Mouse (Mus musculus) right cerebral cortex, adult 18-20 months (tissue): ENCODE measurements at regions not wholly inside any gene's neighbourhood (a gene's known extent, or its start where the extent isn't known, plus 50 kb on each side); places are given as distances from the start of the nearest gene placed in this dataset.
A peak's percentile ranks its signal among the peaks of the same experiment; 100 is the strongest.

Source experiments
- DNase-seq: peaks from one replicate; pipeline ENCODE4 v3.0.0; 2022; ENCODE audit warnings: mixed read lengths

DNA sequence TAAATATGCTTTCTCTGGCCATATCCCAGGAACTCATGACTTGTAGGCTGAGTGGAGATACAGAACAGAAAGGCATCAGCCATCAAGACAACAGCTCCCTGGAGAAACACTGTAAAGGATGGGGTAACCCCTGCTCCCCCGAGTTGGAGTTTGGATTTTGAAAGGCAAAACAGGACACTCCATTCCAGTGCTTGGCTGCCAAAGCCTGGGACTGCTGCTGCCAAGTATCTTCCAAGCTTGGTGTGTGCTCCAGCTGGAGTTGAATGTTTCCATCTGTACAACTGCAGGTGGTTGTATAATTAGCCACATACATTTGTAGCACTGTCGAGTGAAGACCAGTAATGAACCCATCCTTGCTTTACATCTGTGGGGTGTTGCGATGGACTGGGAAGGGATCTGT, 62.1 kb downstream of the 4933412E24Rik start:
- peak; percentile 69 for DNase-seq

DNA sequence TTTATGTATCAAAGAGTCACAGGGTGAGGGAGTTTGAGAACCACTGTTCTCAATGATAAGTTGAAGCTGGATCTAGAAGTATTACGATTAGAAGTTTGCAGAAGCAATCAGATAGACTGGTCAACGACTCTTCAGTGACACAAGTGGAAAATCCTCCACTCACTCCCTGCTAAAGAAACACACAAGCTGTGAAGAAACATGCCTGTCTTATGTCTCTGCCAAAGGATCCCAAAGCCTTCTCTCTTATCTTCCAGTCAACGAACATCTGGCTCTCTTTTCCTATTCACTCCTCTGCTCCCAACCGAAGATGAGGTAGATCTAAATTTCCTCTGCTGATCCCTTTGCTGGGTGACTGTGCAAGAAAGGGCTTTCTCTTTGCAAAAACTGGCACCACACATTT, 62.6 kb downstream of the 4933412E24Rik start:
- no peak for DNase-seq

DNA sequence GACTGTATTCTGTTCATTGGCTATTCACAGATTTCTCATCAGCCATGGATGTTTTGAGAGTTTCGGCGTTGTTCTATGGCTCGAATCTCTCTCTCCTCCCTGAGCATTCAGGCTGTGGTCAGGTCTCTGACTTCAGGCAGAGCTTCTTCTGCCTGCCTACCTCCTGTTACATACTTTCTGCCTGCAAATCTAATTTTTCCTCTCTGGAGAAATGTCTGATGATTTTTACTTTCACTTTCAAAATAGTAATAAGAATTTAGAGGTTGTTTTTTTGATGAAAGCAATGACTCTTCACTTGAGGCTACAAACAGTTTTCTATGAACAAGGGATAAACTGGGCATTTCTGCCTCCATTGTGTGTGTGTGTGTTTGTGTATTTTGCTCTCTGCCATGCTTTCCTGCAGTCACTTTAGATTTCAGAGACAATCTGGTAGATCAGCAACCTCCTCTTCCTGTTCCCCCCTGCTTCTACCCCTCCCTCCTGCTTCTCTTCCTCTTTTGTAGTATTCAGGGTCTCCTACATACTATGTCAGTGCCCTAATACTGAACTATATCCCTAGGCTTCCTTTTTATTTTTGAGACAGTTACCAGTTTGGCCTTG, 65.7 kb downstream of the 4933412E24Rik start:
- no peak for DNase-seq

DNA sequence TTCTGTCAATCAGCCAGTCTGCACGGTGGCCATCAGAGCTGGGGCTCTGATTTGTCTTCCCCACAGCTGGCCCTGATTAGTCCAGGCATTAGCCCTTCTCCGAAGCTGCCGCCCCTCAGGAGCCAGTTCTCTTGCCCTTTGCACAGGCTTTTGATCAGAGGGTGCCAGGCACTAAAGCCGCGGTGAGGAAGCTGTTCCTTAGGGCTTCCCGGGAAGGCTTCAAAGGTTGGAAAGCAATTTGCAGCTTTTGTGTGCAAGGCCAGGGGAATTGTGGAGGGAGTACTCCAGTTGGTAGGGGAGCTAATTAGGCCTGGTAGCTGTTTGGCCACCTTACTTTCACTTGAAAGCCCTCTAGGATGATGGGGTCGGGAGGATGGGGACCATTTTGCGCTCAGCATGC, 71.2 kb downstream of the 4933412E24Rik start:
- DNase-seq, result no peak

DNA sequence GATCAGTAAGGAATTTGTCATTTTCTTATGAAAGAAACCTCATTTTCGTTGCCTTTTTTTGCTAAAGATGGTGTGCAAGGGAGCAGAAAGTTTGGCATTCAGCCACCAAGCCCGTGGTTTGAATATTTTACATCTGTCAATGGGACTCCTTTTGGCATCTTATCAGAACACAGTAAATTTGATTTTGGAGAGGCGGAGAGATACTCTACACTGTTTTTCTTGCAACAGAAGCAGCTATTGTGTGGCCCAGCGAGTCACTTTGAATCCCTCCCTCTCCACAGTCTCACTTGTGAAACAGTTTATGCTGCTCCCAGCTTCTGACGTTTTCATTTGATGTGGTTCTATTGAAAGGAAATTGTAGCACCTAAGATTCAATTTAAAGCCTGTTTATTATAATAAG, 79.9 kb downstream of the 4933412E24Rik start:
- DNase-seq, result no peak

DNA sequence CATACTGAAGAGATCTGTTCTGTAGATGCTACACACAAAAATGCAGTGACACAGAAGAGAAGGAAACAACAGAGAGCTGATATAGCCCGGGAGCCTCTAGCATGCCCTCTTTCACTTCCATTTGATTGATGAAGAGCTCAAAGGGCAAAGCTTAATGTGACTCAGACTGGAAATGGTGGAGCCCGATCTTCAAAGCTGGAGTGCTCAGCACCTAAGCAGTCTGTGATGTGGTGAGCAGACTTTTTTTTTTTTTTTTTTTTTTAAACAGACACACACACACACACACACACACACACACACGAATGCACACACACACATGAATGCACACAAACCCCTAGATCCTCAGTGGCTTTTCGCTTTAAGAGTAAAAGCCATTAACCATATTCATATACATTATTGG, 102.6 kb downstream of the 4933412E24Rik start:
- DNase-seq, result no peak

DNA sequence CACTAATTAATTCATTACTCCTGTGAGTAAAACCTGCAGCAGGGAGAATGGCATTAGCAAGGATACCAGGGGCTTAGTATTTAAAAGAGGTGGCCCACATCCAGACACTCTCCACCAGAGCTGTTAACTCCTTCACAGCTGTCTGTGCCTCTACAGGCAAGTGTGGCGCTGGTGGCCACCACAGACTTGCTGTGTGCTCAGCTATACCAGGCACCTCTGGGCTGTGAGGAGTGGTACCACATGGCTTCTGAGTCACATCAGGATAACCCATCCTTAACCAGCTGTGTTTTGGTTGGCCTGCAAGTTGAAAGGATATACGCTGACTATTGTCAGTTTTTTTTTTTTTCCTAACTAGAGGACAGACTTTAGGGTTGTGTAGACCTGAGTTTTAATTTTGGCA, 108.1 kb downstream of the 4933412E24Rik start:
- DNase-seq, result no peak

DNA sequence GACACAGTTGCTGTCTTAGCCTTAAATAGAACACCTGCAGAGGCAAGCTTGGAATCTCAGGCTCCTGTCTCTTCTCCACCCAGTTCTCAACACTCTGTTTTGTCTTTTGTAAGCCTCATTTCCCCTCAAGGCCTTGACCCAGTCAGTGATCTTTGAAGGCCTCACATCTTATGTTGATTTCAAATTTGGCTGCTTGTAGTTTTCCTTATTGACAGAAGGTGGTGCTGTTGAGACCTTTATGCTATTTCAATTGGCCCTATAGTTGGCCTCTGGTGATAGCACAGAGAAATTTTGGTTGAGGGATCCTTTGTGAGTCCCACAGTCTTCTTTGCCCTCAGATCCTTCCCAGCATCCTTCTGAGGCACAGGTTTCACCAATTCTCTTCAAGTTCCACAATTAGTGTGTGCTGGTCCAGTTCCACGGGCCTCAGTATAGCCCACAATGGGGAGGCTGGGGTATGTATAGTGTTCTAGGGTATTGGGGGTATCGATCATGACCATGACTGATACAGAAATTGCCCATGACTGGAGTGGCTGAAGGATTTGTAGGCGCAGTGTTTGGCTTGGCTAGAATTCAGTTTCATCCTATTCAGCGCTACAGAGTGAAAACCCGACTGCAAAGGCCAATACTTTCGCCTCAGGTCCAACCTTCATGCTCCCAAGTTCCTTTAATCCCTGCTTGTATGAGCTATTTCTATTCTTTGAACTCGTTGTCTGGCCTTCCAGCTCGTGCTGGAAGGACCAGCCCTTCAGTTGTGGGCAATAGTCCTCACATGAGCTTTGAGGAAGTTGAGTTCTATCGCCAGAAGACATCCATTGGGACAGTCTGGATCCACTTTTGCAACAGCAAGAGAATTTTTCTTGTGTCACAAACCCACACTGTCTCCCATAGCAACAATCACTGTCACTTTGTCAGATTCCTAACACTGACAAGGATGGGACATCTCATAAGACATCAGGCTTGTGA, 110.3 kb downstream of the 4933412E24Rik start:
- DNase-seq, result no peak

DNA sequence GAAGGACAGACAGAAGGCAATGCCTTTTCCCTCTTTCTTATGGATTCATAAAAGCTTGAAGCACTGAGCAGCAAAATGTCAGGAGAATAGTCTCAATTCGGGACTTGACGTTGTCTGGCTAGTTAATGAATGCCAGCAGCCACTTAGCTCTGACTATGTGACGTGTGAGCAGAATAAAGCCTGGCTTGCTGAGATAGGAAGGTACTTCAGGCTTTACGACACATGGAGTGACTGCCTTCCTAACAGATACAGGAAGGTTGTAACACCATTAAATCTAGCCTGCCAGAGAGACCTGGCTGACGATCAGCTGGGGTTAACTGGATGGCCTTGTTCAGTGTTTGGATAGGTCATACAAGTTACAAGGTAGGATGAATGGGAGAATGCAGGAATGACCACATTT, 111.7 kb downstream of the 4933412E24Rik start:
- DNase-seq, result no peak

DNA sequence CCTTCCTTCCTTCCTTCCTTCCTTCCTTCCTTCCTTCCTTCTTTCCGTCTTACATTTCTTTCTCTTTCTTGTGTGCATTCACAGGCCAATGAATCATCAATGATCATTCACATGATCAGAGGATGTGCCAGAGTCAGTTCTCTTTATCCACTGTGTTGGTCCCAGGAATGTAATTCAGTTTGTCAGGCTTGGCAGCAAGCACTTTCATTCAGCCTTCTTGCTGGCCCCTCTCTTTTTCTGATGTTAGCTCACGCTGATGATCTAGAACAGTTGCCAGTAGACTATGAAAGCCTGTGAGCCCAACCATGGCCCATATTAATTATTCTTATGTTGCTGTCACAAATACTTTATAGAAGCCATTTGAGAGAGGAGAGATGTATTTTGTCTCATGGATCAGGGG, 127.4 kb downstream of the 4933412E24Rik start:
- DNase-seq, result no peak

DNA sequence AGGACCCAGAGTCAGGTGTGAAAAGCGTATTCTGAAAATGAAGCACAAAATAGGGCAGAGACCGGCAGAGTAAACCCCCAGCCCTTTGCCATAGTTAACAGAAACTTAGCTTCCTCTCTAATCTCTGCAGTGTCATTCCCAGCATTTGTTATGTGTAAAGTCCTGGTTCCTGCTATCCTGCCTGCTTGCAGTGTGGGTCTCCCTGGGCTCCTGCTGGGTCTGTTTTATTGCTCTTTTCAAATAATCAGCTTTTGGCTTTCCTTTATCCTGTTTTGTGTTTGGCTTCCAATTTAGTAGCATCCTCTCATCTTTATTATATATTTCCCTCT, 128.3 kb downstream of the 4933412E24Rik start:
- no peak for DNase-seq

DNA sequence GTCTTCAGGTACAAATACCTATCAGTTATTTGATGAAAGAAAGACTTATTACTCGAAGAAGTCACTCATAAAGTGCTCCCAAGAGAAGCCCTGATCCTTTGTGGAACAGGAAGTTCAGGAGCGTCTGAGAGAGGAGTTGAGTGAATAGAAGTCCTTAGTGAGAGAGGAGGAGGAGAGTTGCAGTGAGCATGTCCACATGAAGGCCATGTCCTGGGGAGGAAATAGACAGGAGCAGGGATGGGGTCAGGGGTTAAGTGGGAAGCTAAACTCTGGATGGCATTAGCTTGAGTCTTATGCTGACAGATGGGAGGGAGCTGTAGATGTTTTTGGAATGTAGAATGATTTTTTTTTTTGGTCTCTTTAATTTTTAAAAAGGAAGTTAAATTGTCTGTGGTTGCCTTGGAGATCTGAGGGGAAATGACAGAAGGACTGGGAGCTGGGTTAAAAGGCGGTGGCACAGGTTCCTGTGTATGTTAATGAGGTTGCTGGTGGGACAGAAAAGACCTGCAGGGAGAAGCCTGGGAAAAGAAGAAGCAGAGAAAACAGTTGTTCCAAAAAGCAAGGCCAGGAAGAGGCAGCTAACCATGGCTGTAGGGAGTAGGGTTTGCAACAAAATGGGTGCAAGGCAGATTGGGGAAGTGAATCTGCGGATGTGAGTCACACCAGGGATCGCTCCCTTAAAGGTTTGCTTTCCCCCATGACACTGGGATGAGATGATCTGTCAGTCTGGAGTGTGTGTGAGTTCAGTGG, 128.9 kb downstream of the 4933412E24Rik start:
- DNase-seq, result no peak

DNA sequence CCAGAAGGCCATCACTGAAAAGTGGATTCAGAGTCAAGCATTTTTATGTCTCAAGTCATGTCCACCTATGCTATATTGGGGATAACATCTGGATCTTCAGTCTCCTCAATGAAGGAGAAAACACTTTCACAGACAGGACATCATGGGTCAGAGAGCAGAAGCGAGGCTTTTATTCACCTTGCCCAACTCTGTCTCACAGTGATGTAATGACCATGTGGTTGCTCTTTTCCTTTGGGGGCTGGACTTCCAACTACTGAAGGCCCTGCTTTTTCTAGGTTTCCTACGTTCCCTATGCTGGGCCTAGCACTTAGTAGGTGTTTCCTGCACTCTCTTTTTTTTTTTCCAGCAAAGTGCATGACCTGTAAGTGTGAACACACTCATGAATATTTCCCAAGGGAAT, 130.4 kb downstream of the 4933412E24Rik start:
- DNase-seq, result no peak

DNA sequence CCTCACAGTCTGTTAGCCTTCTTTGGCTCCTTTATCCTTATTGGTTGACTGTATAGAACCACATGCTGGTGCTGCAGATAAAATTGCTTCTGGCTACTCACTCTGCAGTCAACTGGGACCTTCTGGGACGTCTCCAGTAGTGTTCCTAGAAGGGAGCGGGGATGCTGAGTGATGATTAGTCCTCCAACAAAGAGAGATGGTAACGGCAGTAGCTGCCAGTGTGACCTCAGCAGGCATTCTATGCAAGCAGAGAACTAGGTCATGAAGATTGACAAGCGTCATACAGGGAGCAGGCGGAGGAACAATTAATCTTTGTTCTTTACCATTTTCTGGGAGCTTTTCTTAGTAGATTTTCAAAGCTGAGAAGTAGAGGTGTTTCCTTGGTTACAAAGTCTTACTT, 134.0 kb downstream of the 4933412E24Rik start:
- DNase-seq, result no peak

DNA sequence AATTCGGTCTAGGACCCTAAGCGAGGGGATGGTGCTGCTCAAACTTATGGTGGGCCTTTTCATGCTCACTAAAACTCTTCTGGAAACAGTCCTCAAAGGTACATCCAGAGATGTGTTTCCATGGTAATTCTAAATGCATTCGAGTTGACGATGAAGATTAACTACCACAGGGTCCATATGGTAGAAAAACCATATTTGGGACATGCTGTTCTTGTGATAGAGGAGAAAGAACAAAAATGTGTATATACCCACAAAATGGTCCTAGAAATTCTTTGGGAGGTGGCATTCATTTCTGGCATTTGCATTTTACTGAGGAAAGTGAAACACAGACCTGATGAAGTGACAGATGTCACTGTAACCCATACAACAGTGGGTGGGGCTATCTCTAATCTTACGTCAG, 136.0 kb downstream of the 4933412E24Rik start:
- DNase-seq, result no peak

DNA sequence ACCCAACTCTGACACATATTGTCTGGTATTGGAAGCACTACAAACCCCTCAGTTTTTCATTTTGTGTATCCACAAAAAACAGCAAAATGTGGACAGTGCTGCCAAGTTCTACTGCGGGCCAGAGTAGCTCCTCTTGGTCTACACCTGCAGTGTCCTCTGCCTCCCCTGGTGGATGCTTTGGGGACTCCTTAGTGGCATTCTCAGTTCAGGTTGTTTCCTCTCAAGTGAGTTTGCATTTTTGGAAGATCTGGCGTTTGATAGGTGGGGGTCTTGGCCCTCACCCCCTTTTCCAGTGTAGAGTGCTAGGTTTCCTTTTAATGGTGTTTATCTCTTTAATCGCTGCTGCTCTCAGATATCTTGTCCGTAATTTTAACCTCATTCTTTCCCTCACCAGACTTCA, 137.1 kb downstream of the 4933412E24Rik start:
- DNase-seq, result no peak

DNA sequence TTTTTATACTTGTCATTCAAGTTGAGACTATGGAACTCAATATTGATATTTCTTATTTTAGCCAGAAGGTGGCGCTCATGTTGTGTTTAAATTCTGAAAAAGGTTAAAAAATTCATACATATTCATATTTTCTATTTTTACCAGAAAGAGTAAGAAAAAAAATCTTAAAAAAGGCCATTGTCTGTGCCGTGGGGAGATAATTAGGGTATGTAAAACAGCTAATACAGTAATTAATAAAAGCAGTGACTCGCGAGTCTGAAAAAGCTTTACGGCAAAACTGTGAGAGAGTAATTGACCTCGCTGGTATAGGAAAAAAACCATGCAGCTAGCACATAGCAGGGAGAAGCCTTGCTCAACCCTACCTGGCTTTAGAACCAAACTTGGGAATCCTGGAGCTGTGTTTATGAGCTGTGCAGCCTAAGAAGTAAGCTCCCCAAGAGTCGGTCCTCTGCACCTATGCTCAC, 140.1 kb downstream of the 4933412E24Rik start:
- no peak for DNase-seq

DNA sequence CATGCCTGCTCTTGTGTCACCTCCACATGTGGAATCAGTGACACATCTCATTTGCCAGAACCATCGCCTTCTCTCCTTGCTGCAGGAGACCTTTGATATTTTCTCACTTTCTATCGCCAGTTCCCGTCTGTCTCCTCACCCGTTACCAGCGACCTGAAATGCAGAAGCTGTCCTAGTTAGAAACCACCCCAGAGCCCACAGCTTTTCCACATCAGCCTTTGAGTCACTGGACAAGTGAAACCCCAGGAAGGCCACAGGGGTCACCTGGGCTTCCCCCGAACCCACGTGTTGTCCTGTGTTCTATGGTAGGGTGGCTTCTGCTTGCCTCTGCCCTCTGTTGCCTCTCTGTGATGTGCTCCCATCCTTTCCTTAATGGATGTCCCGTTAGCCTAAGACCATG, 149.7 kb downstream of the 4933412E24Rik start:
- DNase-seq, result no peak

DNA sequence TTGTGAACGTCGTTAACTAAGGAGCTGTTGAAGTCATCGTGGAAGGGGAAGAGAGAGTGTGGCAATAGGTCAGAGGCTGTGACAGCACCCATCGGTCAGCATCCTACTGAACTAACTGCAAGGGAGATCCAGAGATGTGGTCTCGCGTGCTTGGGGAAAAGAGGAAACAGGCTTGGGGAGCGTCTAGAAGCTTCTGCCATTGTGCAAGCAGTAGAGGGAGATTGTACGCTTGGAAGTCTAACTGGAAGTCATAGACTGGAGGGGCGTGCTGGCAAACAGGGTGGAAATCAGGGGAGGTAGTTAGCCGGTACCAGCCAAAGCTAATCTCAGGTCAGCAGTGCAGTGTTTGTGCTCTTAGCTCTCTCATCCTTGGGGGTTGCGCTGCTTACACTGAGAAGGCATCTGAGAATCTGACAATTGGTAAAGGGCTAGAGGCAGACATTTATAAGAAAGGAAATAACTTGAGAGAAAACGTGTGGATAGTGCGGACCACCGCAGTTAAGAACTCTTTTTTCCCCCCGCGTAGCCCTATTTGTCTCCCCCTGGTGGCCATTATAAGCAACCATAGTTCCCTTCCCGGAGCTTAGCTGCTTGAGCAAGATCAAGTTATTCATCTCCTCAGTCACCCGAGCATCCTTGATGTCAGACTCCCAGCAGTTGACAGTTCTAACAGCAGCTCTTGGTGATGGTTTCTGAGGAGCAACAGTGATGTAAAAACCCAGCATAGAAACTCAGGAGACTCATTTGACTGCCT, 151.5 kb downstream of the 4933412E24Rik start:
- DNase-seq, result no peak

DNA sequence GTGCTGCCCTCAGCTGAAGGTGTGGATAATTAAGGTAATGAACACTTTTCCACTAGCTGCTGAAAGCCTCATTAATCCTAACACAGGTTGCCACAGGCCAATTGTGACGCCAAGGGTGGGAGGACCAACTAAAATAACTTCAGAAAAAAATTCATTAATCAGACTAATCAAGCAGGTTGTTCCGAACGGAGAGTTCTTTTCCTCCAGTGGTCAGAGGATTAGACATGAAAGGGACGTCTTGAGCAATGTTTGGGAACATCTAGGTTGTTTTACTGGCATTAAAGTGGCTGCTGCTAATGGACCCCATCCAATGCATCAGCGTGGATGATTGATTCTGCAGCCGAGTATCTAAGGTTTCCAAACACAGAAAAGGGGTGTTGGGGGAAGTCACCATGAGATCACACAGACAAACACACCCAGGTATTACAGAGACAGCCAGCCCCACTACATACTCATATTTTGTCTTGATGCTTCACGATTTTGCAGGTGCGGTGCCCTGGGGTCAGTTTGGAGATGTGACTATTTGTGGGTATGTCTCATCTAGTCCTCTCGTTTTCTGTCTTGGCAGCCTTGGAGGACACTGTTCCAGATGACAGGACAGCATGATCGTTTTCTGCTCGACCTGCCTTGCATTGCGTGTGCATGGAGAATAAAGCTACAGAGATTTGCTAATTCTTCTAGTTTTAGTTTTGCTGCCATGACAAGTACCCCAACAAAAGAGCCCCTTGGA, 164.0 kb downstream of the 4933412E24Rik start:
- no peak for DNase-seq

DNA sequence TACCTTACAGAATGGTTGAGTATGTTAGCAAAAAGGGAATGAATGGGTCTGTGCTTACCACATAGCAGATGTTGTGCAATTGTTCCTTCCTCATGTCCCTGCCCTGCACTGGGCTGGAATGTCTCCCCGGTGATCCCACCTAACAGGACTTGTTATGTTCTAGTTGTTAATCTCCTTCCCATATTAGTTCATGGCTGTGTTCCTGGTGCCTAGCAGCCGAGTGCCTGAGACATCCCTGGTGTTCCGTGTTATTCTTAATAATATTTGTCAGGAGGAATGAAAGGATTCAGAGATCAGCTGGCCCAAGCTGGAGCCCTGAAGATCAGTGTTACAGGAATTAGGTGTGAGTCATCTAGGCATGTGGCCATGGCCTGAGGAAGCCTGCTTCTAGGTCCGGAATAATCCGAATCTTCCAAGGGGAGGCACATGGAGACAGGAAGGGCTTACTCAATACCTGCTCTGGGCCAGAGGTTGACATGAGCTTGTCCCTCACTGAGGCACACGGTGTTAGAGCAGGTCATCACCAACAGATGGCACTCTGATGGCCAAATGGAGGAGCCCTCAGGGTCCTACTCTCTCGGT, 171.2 kb downstream of the 4933412E24Rik start:
- no peak for DNase-seq

DNA sequence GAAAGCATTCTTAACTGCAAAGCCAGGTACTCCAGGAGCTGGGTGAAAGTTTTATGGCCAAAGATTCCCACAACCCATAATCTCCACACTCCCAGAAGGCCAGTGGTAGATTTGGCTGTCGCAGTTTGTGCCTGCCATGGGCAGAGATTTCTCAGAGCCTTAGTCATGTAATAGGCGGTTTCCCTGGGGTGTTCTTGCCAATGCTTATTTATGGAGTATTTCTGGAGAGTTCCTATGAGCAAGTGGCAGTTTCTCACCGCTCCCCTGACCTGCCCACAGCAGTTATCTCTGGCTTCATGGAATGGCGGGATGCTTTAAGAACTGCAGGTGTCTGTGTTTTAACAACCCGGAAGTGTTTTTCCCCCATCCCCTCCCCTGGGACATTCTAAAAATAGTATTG, 179.8 kb downstream of the 4933412E24Rik start:
- DNase-seq, result no peak
